ENCODE assay signal across 8 mouse cellular contexts in the genomic region with DNA sequence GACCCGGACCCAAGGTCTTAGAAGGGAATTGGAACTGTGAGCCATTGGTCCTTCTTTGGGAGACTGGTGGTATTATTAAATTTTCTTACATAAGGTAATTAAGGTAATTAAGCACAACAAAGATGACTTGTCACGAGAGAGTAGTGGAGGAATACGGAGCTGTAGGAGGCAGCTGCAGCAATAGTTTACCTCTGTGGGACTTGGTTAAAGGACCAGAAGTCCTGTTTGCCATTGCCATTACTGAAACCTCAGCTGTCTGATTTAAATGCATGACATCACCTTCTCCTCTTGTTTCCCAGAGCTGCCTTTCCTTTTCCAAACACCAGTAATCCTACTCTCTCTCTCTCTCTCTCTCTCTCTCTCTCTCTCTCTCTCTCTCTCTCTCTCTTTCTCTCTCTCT. TPM values are rescaled to one million over a fixed set of nuclear protein-coding genes. Genes with fewer than 3 reads are reported as not detected.
DNase-seq lines count a peak whose midpoint lies in the region; ATAC-seq and TF ChIP-seq lines count a peak whose summit lies in the region.

No protein-coding gene starts in this region.

- peak overlapping the region; percentile 63; the same call in 1 of the 2 replicates for H3K9ac ChIP-seq in kidney, postnatal 0 days (ENCODE audit: low read depth, low read length)
- H3K9ac ChIP-seq in hindbrain, embryonic 16.5 days (ENCODE audit: low read depth, low read length): peak overlapping the region; percentile 63
- H3K9ac ChIP-seq in midbrain, embryonic 15.5 days: peak overlapping the region; percentile 35

- peak overlapping the region; percentile 76 for H3K4me2 ChIP-seq in kidney, postnatal 0 days (ENCODE audit: low read length)
- H3K4me2 ChIP-seq in hindbrain, embryonic 16.5 days (ENCODE audit: low read length): peak overlapping the region; percentile 99
- H3K4me2 ChIP-seq in midbrain, embryonic 15.5 days: peak overlapping the region; percentile 82

- no peak for TF ChIP-seq CTCF in kidney, postnatal 0 days (IDR thresholded peaks at IDR 0.05; ENCODE audit: low read depth)

- peak overlapping the region; percentile 79 for H3K27ac ChIP-seq in kidney, postnatal 0 days
- H3K27ac ChIP-seq in hindbrain, embryonic 16.5 days (ENCODE audit: low read depth, low read length): peak overlapping the region; percentile 85
- peak overlapping the region; percentile 78 for H3K27ac ChIP-seq in midbrain, embryonic 15.5 days

- no peaks in the 10 kb centered on the region for H3K27me3 ChIP-seq in kidney, postnatal 0 days (ENCODE audit: insufficient read depth, low read length)
- no peaks in the 10 kb centered on the region; the same call in 1 of the 2 replicates for H3K27me3 ChIP-seq in hindbrain, embryonic 16.5 days (replicated peaks; ENCODE audit: control insufficient read depth, insufficient read depth, low read length)
- no peaks in the 10 kb centered on the region for H3K27me3 ChIP-seq in midbrain, embryonic 15.5 days (replicated peaks)

- H3K36me3 ChIP-seq in kidney, postnatal 0 days (ENCODE audit: insufficient read depth, low read length): no peaks in the 10 kb centered on the region
- H3K36me3 ChIP-seq in hindbrain, embryonic 16.5 days (ENCODE audit: control insufficient read depth, insufficient read depth, low read length): no peaks in the 10 kb centered on the region
- no peaks in the 10 kb centered on the region for H3K36me3 ChIP-seq in midbrain, embryonic 15.5 days (replicated peaks)

- H3K4me3 ChIP-seq in kidney, postnatal 0 days (replicated peaks; ENCODE audit: low read depth, low read length): peak overlapping the region; percentile 90
- peak overlapping the region; percentile 84 for H3K4me3 ChIP-seq in hindbrain, embryonic 16.5 days (ENCODE audit: low read length)
- H3K4me3 ChIP-seq in midbrain, embryonic 15.5 days: peak overlapping the region; percentile 56

- 2% methylated on average over 3 of the region's 3 CpGs for WGBS in kidney, postnatal 0 days
- under 1% methylated on average over 3 of the region's 3 CpGs for WGBS in hindbrain, embryonic 16.5 days
- WGBS in midbrain, embryonic 15.5 days: 0% methylated on average over 3 of the region's 3 CpGs

- peaks cover 9% of the 10 kb centered on the region; the same call in 1 of the 2 replicates for H3K4me1 ChIP-seq in kidney, postnatal 0 days (replicated peaks; ENCODE audit: insufficient read depth, low read length)
- H3K4me1 ChIP-seq in hindbrain, embryonic 16.5 days (ENCODE audit: control insufficient read depth, insufficient read depth, low read depth, low read length): peaks cover 13% of the 10 kb centered on the region
- H3K4me1 ChIP-seq in midbrain, embryonic 15.5 days: peaks cover 14% of the 10 kb centered on the region

- ATAC-seq in kidney, postnatal 0 days (replicated peaks; ENCODE audit: low FRiP score, low read depth): peak; percentile 45
- peak; percentile 10; the same call in 1 of the 2 replicates for ATAC-seq in common myeloid progenitor, adult 5-6 weeks (replicated peaks; ENCODE audit: low read depth, poor library complexity, severe bottlenecking)
- ATAC-seq in hindbrain, embryonic 16.5 days: peak; percentile 71
- peak; percentile 85 for ATAC-seq in midbrain, embryonic 15.5 days (replicated peaks)

- no peaks in the 10 kb centered on the region for H3K9me3 ChIP-seq in kidney, postnatal 0 days (replicated peaks; ENCODE audit: low read length)
- no peaks in the 10 kb centered on the region for H3K9me3 ChIP-seq in hindbrain, embryonic 16.5 days (ENCODE audit: control insufficient read depth, low read length)
- no peaks in the 10 kb centered on the region for H3K9me3 ChIP-seq in midbrain, embryonic 15.5 days

- DNase-seq in kidney, postnatal 0 days (ENCODE audit: low spot score): peak; percentile 73
- DNase-seq in kidney, adult 11 months: no peak
- no peak for DNase-seq in layer of hippocampus, adult 11-12 months (ENCODE audit: low spot score)
- no peak for DNase-seq in ovary, postnatal 36 days (ENCODE audit: low spot score)
- no peak for DNase-seq in frontal cortex, postnatal 14 days (ENCODE audit: low spot score in 2 of 2)

RNA-seq across cellular contexts. Expression of a gene that starts 0.7 kb away (rescaled TPM):
- polyA plus RNA-seq in kidney, postnatal 0 days (2015; fragmentation: Nextera tagmentation; extraction: Ambion mirVana): 11.7 and 12.5 TPM in 2 replicates
- total RNA-seq in common myeloid progenitor, adult 5-6 weeks (2017): 40.6 and 55.4 TPM in 2 replicates
- polyA plus RNA-seq in hindbrain, embryonic 16.5 days (2015; fragmentation: Nextera tagmentation; extraction: Ambion mirVana): 5.2 and 8.0 TPM in 2 replicates
- 6.5 and 6.7 TPM in 2 replicates for polyA plus RNA-seq in midbrain, embryonic 15.5 days (2015; fragmentation: Nextera tagmentation; extraction: Ambion mirVana)

RNA-seq across cellular contexts. Expression of a gene that starts 20.2 kb away (rescaled TPM):
- polyA plus RNA-seq in kidney, postnatal 0 days (2015; fragmentation: Nextera tagmentation; extraction: Ambion mirVana): 36.9 and 46.2 TPM in 2 replicates
- total RNA-seq in common myeloid progenitor, adult 5-6 weeks (2017): 3.7 TPM in 1 of 2 replicates, not detected in the other
- 228 and 265 TPM in 2 replicates for polyA plus RNA-seq in hindbrain, embryonic 16.5 days (2015; fragmentation: Nextera tagmentation; extraction: Ambion mirVana)
- 236 and 249 TPM in 2 replicates for polyA plus RNA-seq in midbrain, embryonic 15.5 days (2015; fragmentation: Nextera tagmentation; extraction: Ambion mirVana)

Comparison
In these comparisons a context has a peak if more than half of its experiments do, and no peak if none do; other contexts are left out.
1. ATAC-seq: peak in every context shown above with its lines; median percentile 85 in midbrain, embryonic 15.5 days; 71 in hindbrain, embryonic 16.5 days; 45 in kidney, postnatal 0 days; 10 in common myeloid progenitor, adult 5-6 weeks.